Mouse (Mus musculus) gastrocnemius, postnatal 10 days (tissue): Measurements from ENCODE around the gene Gstp1. TPM values are rescaled to one million over a fixed set of nuclear protein-coding genes. Genes with fewer than 3 reads are reported as not detected.
A peak's percentile ranks its signal among the peaks of the same experiment; 100 is the strongest.
"Not testable (repeated sequence)": the region's sequence is repeated elsewhere in the genome, so short reads cannot be mapped to it uniquely, and the experiment has no call there.

ENCODE experiments used
- DNase-seq: peaks from one replicate; pipeline ENCODE4 v3.0.0; 2021; ENCODE audit warnings: mixed read lengths
- long read RNA-seq, 2 experiments: library from polyadenylated mRNA; stranded (forward); transcript quantifications; one replicate each; pipeline ENCODE4 v2.0.0; 2021
- total RNA-seq, 2 experiments: library from RNA; stranded (reverse); gene quantifications; 2 replicates each; pipeline ENCODE4 v1.2.3; 2021

The Gstp1 gene
- 100 to 1,000 TPM; 220 to 231 TPM for total RNA-seq
- long read RNA-seq, experiment 1, transcript Gstp1-201 (7 exons, 821 nt), result major isoform, 104 of 108 reads
- long read RNA-seq, experiment 1, partial matches to known transcripts, result 3 of 108 reads
- long read RNA-seq, experiment 1, other reads (novel, unspliced or antisense), result 1 of 108 reads
- long read RNA-seq, experiment 2, transcript Gstp1-201 (7 exons, 821 nt), result major isoform, 89 of 92 reads
- long read RNA-seq, experiment 2, partial matches to known transcripts, result 2 of 92 reads
- long read RNA-seq, experiment 2, other reads (novel, unspliced or antisense), result 0 of 92 reads

GRCm38 (mm10) chr19:4037788-4038232, at the start of gene Gstp1:
TSS of gene Gstp1 (minus strand) at chr19:4037985.
- peak; percentile 87 for DNase-seq

GRCm38 (mm10) chr19:4087090-4087489, 49.3 kb upstream of the Gstp1 start:
- DNase-seq, result no peak

GRCm38 (mm10) chr19:4086156-4086555, 48.4 kb upstream of the Gstp1 start:
- no peak for DNase-seq

GRCm38 (mm10) chr19:4084984-4085383, 47.2 kb upstream of the Gstp1 start:
- no peak for DNase-seq

GRCm38 (mm10) chr19:4083826-4084225, 46.0 kb upstream of the Gstp1 start:
- no peak for DNase-seq

- no peak for DNase-seq
Measured at GRCm38 (mm10) chr19:4083316-4083715, 45.5 kb upstream of the Gstp1 start.

- DNase-seq, result no peak
Measured at GRCm38 (mm10) chr19:4082219-4082965, 44.6 kb upstream of the Gstp1 start.

- DNase-seq, result no peak
Measured at GRCm38 (mm10) chr19:4081394-4081793, 43.6 kb upstream of the Gstp1 start, which contains the start of gene Cabp2. TSS of gene Cabp2 (plus strand) at chr19:4081578.

GRCm38 (mm10) chr19:4080511-4081009, 42.8 kb upstream of the Gstp1 start:
- no peak for DNase-seq

- no peak for DNase-seq
Measured at GRCm38 (mm10) chr19:4079594-4079993, 41.8 kb upstream of the Gstp1 start.

GRCm38 (mm10) chr19:4075531-4075930, 37.7 kb upstream of the Gstp1 start:
- no peak for DNase-seq

- DNase-seq, result no peak
Measured at GRCm38 (mm10) chr19:4072706-4073424, 35.1 kb upstream of the Gstp1 start.

GRCm38 (mm10) chr19:4071406-4071805, 33.6 kb upstream of the Gstp1 start:
- DNase-seq, result no peak

- DNase-seq, result no peak
Measured at GRCm38 (mm10) chr19:4070756-4071155, 33.0 kb upstream of the Gstp1 start.

- no peak for DNase-seq
Measured at GRCm38 (mm10) chr19:4070311-4070710, 32.5 kb upstream of the Gstp1 start.

- no peak for DNase-seq
Measured at GRCm38 (mm10) chr19:4068717-4069410, 31.1 kb upstream of the Gstp1 start.

GRCm38 (mm10) chr19:4068242-4068641, 30.5 kb upstream of the Gstp1 start:
- not testable (repeated sequence) for DNase-seq

- DNase-seq, result no peak
Measured at GRCm38 (mm10) chr19:4066877-4067276, 29.1 kb upstream of the Gstp1 start.

- DNase-seq, result no peak
Measured at GRCm38 (mm10) chr19:4066280-4066679, 28.5 kb upstream of the Gstp1 start.

GRCm38 (mm10) chr19:4064501-4064900, 26.7 kb upstream of the Gstp1 start:
- not testable (repeated sequence) for DNase-seq

- not testable (repeated sequence) for DNase-seq
Measured at GRCm38 (mm10) chr19:4063357-4063756, 25.6 kb upstream of the Gstp1 start.

GRCm38 (mm10) chr19:4060899-4061465, 23.2 kb upstream of the Gstp1 start:
- no peak for DNase-seq
